Mouse (Mus musculus): ENCODE measurements around the gene Dusp5. TPM values are rescaled to one million over a fixed set of nuclear protein-coding genes. Genes with fewer than 3 reads are reported as not detected.
A peak's percentile ranks its signal among the peaks of the same experiment; 100 is the strongest.
"Not testable (repeated sequence)": the region's sequence is repeated elsewhere in the genome, so short reads cannot be mapped to it uniquely, and the experiment has no call there.

The Dusp5 gene
- total RNA-seq (2021): 10 to 100 TPM; 16.1 to 29.8 TPM
- long read RNA-seq, experiment 1, transcript Dusp5-201 (4 exons, 2,473 nt): major isoform, 6 of 8 reads
- long read RNA-seq, experiment 1, partial matches to known transcripts: 2 of 8 reads
- long read RNA-seq, experiment 1, other reads (novel, unspliced or antisense): 0 of 8 reads
- long read RNA-seq, experiment 2, partial matches to known transcripts: 0 of 1 reads
- long read RNA-seq, experiment 2, other reads (novel, unspliced or antisense): 0 of 1 reads

DNA sequence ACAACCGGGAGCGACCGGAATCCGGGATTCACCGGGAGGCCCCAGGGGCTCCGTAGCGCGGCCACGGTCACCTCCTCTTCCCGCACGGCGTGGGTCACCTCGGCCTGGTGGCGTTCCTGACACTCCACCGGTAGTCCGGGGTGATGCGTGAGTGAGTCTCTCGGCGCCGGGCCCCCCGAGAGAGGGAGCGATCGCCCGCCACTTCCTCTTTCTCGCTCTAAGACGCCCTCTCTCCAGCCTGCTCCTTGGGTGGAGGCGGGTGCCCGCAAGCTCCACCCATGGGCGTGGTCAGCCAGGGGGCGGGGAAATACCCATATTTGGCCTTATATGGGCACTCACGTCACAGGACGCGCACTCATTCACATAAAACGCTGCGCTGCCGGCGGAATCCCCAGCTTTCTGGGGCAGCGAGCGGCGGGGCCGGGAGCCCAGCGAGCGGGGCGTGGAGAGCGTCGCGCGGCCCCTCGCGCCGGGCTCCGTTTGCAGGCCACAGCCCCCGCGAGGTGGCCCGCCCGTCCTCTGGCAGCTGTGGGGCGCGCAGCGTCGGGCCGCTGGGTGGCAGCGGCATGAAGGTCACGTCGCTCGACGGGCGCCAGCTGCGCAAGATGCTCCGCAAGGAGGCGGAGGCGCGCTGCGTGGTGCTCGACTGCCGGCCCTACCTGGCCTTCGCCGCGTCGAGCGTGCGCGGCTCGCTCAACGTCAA, at the start of gene Dusp5:
Gene Dusp5, plus strand, starts transcription at position 358 of the 703 bp plus-strand sequence.
- DNase-seq: peak; percentile 98 to 99

DNA sequence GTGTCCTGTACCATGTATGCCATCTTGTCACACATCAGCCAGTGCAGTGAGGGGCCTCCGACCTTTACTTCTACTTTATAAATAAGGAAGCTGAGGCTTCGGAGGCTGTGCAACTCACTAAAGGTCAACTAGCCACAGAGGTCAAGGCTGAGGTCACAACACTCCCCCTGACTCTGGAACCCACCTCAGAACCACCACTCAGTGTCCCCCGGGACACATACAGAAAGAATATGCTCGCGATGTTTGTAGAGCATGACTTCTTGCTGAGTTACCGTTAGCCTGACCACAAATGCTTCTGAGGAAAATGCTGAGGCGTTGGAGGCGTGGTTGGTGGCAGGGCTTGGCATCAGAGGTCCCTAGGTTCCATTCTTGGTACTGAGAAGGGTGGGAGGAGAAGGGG, 49.3 kb upstream of the Dusp5 start:
- no peak for DNase-seq

DNA sequence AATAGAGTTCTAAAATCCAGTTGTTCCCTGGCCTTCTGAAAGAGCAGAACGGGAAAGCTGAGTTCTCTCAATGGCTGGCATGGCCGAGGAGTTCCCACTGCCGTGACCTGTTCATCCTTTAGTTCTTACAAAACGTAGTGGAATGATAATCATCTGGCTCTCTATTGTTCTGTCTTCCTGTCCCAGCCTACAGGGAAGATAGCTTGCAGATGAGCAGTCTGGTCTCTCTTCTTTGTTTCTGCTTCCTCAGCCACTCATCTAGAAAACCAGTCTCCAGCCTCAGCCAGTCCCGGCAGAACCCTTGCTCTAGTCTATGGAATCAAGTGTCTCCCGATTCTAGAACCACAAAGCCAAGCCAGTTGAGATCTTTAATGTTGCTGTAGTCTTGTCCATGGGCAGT, 46.8 kb upstream of the Dusp5 start:
- DNase-seq: no peak

DNA sequence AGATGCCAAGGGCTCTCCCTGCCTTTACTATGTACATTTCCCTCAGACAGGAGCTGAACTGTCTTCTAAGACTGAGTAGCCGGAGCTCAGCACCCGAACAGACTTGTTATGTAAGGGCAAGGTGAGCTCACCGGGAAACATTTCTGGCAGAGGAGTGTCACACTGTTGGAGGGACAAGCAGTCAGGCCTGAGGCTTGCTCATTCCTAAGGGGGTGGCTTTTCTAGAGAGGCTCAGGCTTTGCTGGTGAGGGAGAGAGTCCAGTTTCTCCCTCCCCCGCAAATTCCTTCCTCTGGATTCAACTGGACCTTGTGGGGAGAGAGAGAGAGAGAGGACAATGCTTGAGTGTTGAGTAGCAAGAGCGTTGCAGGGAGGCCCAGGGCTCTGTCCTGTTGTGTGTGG, 46.4 kb upstream of the Dusp5 start:
- no peak for DNase-seq

DNA sequence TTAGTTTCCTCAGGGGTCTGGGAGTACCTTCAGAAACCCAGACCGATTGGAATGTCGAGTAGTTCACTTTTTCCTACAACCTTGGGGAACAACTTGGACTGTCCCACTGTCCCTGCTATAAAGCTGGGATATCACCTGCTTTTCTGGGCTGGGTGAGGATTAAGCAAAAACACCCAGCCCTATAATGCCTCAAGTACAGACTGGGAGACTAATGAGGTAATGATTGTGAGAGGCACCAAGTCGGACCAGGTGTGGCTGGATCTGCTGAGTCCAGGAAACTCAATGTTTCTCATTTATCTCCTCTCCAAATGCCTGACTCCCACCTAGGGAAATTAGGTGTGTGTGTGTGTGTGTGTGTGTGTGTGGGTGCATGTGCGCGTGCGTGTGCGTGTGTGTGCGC, 44.9 kb upstream of the Dusp5 start:
- DNase-seq: no peak

DNA sequence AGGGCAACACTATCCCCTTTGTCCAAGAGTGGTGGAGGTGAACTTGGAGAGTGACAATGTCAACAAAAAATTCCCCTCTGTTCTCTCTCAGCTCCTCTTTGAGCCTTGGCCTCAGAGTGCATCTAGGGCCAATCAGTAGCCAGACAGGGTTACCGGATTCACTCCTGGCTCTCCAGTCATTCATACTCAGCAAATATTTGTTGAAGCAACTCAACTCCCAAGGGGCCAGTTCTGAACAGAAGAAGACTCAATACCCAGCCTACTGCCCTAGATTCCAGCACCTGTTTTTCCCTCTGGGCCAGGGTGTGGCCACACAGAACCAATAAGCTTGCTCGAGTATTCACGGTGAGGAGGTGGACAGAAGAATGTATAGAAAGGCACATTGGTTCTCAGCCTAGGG, 44.0 kb upstream of the Dusp5 start:
- no peak for DNase-seq

DNA sequence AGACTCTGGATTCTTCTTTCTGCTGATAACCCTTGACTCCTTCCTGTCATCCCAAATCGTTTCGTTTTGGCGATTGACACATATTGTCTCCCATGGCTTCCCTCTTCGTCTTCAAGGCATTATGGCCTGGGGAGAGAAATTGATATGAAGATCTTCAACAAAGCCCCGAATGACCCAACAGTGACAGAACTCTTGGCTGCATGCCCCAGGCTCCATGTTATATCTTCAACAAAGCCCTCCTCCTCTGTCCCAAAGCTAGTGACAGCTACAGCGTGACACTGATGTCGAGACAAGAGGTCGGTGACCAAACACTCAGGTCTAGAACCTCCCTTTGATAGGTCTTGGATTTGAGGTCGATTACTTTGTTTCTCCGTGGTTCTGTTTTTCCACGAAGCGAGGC, 39.7 kb upstream of the Dusp5 start:
- no peak for DNase-seq

DNA sequence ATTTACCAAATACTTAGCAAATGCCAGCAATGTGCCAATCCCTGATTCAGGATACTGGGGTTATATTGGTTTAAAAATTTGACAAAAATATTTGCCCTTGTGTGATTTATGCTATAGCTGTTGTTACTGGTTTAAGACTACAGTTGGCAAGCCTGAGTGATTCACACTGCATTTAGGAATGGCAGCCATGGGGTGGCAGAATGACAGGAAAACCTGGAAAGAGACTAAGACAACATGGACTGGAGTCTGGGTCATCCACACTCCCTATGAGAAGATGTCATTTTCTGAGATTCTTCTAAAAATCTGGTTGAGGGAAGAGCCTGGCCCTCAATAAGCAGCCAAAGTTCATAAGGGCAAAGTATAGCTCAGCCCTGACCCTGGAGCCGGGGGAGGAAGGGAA, 39.0 kb upstream of the Dusp5 start:
- no peak for DNase-seq

DNA sequence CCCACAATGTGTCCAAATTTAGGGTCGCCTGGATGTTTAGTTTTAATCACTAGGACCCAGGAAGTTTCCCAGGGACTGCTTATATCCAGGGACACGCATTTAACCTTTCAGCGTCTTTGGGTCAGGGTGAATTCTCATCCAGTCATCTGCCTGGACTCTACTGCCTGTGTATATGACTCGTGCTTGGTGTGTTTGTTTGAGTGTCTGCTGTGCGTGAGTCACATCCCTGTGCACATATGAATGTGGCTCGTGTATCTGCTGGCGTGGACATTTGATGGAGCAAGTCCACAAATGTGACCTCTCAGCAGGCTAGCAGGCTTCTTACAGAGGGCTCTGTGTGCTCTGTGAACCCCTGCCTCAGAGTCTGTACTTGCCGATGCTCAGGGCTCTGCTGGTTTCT, 38.0 kb upstream of the Dusp5 start:
- no peak for DNase-seq

DNA sequence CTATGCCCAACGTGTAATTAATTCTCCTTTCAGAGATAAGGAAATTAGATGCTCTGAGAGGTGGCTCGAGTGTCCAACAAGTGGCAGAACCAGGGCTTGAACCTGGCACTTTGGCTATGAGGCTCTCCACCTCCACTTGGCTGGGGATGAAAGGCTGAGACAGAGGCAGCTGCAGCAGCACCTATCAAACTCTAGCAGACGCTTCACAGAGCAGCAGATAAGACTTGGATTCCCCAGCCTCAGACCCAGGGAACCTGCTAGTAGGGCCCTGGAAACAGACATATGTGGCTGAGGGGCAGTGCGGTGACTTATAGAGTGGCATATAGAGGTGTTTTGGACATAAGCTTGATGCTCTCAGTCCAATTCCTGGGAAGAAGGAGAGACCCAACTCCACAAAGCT, 36.4 kb upstream of the Dusp5 start:
- DNase-seq: no peak

DNA sequence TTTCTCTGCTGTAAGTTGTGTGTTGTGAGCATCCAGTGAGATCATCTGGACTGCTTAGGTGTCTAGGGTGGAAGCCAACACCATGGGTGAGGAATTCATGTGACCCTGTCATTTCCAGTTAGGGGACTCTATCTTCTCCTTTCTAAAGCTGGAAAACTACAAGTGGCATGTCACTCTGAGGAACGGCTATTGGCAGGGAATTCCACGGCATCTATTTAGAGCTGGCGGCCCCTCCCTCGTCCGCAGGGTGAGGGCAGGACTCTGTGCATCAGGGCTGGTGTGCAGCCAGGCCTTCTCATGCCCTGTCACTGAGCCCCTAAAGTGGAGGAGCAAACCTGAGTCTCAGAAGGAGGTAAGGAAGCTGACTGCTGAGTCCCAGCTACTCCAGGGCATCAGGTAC, 35.0 kb upstream of the Dusp5 start:
- DNase-seq: no peak

DNA sequence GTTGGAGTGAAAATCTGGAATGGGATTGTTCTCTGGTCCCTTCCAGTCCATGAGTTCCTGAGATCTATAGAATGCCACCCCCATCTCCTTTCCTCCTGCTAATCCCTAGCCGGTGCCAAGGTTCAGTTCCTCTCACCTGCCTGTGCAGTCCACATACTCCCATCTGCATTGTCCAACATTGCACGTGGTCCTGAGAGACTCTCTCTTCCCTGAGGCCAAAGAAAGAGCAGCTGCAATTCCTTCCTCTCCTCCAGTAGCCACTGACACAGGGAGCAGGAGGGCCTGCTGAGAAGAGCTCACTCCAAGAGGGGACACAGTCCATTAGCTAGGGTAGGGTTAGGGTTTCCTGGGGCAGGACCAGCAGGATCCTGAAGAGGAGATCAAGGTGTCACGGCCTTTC, 31.0 kb upstream of the Dusp5 start:
- DNase-seq: no peak

DNA sequence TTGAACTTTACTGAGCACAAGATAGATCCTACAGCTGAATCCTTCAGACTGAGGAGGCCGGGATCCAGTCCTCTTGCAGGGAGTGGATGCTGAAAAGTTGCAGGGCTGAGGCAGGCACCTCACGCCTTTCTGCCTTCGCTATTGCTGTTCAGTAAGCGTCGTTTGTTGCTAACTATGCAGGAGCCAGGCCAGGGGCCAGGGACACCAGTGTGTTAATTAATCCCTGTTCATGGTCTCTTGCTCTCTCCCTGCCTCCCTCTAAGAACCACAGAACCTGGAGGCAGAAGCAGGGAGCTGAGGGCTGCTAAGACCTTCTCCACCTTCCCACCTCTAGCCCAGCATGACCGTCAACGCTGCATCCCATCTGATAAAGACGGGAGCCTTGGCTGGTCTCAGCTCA, 29.9 kb upstream of the Dusp5 start:
- no peak for DNase-seq

DNA sequence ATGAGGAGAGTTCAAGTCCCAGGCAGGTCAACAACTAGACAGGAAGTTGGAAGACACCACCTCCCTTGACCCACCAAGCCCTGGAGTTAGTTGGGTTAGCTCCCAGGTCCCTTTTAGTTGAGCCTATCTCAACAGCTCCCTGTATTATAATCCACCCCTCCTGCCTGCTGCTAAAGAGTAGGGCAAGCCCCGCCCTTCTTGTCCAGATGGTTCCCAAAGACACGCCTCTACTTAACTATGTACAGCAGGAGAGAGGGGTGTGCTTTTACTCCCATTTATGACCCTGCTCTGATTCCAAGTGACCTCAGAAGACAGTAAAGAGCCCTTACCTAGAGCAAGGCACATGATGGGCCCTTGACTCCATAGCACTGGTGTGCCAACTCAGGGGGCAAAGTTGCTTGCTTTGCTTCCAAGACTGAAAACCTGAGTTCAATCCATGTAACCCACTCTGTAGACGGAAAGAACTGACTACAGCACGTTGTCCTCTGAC, 29.4 kb upstream of the Dusp5 start:
- DNase-seq: no peak

DNA sequence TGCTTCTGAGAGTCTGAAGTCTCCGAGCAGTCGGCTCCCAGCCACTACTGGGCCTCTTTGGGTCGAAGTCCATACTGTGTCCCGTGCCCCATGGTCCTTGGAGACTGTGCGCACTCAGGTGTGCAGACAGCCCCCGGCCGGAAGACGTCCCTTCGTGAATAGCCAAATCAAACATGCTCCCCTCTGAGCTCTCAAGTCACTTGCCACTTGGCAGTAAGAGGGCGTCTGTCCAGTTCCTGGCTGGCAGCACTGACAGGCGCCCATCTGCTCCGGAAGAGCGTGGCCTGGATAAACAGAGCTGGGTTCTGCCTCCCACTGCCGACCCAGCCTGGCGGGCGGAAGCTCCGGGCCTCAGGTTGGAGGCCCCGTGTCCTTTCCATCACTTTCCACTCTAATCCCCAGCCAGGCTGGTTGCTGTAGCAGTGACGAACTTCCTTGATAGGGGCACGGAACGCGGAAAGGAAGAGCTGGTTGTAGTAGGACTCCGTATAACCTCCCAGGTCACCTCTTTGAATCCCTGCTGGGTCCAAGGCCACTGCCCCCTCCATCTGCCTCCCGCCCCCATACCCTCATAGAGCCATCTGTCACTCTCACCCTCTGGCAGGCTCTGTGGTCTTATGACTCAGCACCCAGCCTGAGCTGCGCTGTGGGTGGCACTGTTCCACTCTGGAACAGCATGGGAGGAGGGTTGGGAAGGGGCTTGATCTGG, 28.5 kb upstream of the Dusp5 start:
- peak; percentile 73 to 75 for DNase-seq

DNA sequence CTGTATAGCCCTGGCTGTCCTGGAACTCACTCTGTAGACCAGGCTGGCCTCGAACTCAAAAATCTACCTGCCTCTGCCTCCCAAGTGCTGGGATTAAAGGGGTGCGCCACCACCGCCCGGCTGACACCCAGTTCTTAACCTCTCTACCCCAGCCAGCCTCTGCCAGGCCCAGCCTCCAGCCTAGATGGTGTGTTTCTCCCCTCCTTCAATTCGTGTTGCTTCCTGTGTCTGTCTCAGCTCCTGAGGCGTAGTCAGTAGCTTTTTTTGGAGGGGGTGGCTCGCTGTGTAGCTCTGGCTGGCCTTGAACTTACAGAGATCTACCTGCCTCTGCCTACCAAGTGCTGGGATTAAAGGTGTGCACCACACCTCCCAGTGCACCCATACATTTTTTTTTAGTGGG, 27.7 kb upstream of the Dusp5 start:
- not testable (repeated sequence) for DNase-seq

DNA sequence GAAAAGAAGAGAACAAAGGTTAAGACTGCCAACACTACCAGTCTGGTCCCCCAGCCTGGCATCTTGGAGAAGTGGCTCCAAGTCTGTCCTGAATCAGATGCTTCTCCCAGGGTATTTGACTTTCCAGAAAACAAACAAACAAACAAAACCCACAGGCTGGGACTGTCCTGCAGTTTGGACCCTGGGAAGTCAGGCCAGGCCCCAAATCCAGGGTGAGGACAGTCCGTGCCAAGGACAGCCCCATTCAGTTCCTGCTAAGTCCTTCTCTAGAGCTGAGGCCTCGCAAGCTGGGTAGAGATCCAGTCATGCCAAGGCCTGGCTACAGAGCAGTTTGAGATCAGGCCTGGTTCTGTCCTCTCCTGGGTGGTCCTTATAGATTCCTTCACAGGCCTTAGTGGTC, 27.1 kb upstream of the Dusp5 start:
- DNase-seq: no peak

DNA sequence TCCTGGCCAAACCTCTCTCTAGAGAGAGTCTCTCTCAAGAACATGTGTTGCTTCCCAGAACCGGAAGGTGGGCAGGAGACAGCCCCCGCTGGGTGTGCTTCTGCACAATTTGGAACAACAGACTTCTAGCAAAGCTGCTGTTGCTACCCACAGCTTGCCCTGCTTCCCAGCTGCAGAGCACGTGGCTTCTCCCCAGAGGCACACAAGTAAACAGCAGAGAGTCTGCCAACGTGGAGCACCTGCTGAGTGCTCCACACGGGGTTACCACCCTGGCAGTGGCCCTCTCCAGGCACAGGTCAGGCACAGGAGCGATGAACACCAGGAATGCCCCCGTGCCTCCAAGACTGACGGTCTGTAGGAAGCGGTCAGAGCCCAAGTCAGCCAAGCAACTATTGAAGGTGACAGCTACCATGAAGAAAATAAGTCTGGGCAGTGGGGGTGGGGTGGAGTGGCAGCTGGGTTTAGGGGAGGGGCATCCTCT, 26.0 kb upstream of the Dusp5 start:
- no peak for DNase-seq

DNA sequence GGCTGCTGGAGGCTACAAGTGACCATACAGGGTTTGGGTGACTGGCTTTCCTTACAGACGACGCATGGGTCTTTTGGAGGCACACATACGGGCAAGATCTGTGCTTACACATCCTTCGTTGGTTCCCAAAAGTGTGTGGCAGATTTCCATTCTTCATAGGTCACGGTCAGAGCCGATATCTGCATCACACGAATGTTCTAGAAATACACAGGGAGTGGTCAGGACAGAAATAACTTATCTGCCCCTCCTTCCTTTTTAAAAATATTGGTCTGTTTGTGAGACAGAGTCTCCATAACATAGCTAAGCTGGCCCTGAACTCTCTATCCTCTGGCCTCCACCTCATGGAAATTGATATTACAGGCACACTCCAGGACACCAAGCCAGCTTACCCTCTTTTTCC, 24.7 kb upstream of the Dusp5 start:
- DNase-seq: no peak

DNA sequence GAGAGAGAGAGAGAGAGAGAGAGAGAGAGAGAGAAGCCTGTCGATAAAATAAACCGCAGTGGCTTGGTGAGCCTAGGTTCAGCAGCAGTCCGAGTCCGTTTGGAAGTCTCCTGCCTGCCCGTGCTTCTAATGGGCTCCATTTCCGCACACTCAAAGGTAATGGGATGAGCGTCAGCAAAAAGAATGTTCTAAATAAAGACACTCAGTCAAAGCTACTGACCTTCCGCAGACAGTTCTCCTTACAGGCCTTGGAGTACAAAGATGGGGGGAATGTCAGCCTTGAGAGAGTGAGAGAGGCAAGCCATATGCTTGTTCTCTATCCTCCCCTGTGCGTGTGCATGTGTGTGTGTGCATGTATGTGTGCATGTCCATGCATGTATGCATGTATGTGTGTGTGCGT, 23.2 kb upstream of the Dusp5 start:
- no peak for DNase-seq

DNA sequence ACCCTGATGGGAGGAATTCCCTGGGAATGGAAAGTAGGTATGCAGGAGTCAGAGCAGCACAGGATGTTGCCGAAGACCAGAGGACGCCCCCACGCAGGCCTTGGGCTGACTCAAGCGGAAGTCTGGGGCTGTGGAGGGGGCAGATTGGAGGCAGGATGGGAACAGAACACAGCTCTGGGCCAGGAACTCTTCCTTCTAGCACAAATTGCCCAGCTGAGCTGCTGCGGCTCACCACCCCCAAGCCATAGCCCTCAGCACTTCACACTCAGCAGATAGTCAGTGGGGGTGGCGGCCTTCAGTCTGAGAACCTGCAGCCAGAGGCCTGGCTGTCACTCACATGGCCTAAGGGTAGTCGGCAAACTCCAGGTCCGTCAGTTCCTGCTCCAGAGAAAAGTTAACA, 21.4 kb upstream of the Dusp5 start:
- DNase-seq: peak in 1 of 2 experiments; percentile 18

DNA sequence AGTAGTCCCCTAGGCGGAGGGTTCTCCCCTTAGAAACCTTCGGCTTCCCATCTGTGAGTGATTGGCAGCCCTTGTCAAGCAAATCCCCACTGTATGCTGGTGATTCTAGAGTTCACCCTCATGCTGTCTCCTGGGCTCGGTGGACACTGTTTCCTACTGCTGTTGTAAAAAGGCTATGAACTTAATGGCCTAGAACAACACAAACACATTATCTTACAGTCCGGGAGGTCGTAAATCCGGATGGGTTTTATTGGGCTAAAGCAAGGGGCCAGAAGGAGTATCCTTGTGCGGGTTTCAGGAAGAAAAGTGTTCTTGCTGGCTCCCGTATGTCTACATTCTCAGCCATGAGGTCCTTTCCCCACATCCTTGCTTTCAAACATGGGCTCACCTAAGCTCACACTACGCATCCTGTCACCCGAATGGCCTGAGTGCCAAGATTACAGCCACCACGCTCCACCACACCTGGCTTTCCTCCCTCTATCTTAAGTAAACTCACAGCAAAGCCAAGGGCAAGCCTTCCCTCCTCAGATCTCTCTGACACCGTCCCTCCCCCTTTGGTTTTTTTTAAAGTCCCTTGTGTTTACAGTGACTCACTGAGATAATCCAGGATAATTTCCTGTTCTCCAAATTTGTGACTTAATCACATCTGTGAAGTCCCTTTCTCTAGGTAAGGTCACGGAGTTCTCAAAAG, 17.5 kb upstream of the Dusp5 start:
- no peak for DNase-seq

Measured in adrenal gland, postnatal 36 days (tissue).